Mouse (Mus musculus) R1 (cell line): Measurements from ENCODE around the gene Smarcal1.

Source experiments
- DNase-seq: peaks from one replicate; pipeline ENCODE4 v3.0.0-alpha.2; 2018; ENCODE audit warnings: low read depth, low spot score

The Smarcal1 gene

GRCm38 (mm10) chr1:72588763-72589162 lies 5.7 kb downstream of the Smarcal1 start:
- no peak for DNase-seq

DNA sequence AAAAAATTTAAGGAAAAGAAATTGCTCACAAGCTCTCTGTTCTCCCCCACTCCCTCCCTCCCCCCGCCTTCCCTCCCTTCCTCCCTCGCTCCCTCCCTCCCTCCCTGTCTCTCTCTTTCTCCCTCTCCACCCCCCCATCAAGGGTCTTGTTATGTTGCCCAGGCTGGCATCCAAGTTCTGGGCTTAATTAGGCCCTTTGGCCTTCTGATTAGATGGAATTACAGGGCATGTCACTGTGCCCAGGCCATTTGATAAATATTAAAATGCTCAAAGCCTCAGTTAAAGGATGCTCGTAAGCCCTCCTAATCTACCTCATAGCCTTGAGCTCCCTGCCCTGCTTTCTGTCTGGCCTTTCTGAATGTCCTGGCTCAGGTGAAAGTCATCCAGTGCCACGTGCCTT lies 7.6 kb downstream of the Smarcal1 start:
- no peak for DNase-seq

DNA sequence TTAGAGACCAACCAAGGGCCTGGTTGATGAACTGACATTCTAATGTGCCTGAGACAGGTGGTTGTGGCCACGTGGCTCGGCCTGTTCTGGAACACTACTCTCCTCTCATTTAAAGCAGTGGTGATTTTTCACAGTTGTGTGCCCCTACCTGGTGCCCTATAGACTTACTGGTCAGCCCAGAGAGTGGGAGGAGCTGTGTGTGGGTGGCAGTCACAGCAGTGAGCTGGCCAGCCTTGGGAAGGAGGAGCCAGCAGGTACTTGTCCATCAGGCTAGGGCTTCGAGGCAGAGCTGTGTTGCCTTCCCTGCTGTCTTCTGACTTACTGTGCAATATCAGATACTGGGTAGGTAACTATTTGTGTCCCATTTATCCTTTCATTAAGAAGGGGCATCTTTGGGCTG lies 9.3 kb downstream of the Smarcal1 start:
- DNase-seq, result no peak

GRCm38 (mm10) chr1:72593340-72593951 lies 10.4 kb downstream of the Smarcal1 start:
- peak; percentile 35 for DNase-seq

GRCm38 (mm10) chr1:72595686-72596085 lies 12.6 kb downstream of the Smarcal1 start:
- DNase-seq, result no peak

DNA sequence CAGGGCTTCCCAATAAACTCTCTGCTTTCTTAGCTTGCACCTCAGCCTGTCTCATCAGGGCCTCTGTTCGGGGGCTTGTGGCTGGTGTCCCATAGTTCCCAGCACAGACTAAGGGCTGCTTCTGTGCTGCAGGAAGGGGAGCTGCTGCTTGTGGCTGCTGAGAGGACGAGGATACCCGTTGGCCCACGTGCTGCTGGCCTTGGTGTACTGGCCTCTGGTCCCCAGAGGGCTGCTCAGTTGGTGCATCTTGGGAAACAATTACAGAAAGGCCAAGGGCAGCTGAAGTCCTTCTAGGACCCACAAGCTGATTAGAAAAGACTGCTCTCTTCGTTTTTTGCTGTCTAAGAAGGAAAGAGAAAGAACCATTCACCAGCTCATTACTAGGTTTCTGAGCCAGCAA lies 13.2 kb downstream of the Smarcal1 start:
- DNase-seq, result no peak

DNA sequence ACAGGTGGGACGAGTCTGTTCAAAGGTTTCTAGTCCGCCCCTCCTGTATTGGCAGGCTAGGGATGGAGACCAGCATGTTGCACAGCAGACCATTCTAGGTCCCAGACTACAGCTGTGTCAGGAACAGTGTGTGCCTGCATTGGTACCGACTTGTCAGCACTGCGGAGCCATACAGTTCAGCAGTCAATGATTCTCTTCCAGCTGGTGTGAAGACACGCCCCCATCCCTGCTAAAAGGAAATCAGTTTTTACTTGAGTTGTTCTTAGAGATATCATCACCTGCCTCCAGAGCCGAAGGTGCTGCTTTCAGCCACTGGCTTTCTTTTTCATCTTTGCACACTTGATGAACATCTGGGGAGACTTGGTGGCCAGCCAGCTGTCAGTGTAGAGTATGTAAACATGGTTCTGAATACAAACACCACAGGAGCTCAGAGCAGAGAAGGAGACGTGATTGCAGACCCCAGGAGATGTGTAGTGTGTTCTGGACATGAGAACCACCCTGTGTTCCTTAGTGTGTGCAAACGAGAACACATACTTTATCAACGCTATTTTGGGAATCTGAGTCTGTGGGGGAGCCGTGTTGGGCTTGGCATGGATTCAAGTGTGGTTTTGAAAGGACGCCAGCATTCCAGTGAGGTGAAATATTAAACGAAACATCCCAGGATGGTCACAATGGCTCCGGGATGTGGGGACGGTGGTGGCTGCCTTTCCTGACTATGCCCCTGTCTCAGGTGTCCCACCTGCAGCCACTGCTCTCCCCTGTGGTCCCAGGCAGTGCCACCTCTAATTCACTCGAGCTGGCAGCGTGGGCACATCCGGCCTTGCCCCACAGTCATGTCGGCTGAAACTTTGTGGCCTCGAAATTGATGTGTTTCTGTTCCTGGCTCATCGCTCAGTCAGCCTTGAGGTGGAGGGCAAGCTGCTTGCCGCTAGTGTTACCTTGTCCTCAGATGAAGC lies 16.4 kb downstream of the Smarcal1 start:
- DNase-seq, result no peak

DNA sequence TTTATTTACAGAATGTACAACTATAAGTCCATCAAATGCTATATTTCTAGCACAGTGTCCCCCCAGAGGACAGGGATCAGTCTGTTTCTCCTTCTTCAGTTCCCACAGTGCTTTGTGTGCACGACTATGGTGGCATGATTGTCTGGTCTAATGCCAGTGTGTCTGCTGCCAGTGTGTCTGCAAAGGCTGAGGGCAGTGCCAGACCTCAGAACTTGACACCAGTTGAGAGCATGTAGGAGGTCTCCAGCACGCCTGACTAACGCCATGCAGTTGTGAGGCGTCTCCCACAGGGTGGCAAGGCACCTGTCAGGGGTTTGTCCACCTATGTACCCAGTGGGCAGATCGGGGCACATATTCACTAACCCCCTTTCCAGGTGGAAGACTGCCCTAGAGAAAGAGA lies 17.7 kb downstream of the Smarcal1 start:
- no peak for DNase-seq

GRCm38 (mm10) chr1:72601233-72601632 lies 18.2 kb downstream of the Smarcal1 start:
- DNase-seq, result no peak

DNA sequence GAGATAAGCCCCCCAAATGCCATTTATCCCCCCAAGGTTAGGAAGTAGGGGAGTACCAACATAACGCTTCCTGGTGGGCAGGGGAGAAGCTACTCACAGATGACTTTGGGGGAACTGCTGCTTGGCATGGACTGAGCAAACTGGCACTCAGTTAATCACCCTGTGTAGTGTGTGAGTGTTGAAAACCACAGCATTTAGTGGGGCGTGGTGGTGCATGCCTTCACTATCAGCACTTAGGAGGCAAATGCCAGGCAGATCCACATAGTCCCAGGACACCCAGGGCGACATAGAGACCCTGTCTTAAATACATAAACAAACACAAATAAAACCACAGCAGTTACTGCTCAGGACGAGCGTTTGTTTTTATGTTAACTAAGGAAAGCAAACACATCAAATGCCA lies 19.1 kb downstream of the Smarcal1 start:
- DNase-seq, result no peak

DNA sequence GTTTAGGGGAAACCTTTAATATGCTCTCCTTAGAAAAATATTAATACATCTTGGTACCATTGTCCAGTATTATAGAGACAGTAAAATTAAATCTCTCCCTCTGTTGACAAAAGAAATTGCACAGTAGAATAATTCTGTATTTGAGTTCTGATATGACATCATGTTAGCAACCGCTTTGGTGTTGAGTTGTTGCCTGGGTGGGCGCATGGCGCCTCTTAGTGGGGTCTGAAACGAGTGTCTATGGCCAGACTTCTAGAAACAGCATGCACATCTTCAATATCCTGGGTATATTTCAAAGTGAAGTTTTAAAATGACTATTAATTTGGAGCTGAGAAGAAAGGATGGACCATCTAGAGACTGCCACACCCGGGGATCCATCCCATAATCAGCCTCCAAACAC lies 19.8 kb downstream of the Smarcal1 start:
- DNase-seq, result no peak

DNA sequence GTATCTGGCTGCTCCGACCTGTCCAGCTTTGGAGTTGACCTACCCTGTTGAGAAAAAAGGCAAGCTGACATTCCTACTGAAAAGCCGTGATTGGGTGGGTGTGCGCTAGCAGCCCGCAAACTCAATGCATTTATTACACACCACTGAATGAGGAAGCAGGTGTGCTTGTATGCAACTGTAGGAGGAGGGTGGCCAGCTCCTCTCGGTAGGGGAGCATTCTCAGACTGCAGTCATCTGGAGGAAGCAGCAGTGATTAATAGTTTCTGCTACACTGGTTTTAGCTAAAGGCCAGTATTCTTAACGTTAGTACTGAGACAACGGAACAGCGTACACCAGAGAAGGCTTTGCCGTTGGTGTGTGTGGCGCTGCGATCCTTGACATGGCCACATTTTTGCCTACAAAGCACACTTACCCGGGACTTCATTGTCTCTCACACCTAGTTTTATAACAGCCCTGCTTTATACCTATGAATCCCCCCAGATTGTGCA lies 23.2 kb downstream of the Smarcal1 start:
- no peak for DNase-seq

GRCm38 (mm10) chr1:72609129-72609528 lies 26.1 kb downstream of the Smarcal1 start:
- DNase-seq, result no peak

- peak; percentile 46 for DNase-seq
These were observed 27.1 kb downstream of the Smarcal1 start for GRCm38 (mm10) chr1:72609887-72610877.

DNA sequence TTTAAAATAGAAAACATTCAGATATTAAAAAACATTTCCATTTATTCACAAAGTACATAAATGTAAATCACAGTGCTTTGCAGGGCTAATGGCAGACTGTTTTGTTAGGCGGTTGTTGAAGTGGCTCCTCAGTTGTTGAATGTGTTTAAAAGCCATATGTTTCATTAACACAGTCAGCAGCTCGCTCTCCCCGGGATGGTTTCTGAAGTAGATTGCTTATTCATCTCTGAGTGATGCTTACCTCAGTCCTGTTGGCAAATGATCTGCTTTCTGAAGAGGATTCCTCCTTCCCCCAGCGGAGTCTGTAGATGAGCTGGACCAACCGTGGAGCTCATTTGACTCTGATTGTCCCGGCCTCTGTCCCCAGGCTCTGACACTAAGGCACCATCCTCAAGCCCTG lies 29.1 kb downstream of the Smarcal1 start:
- no peak for DNase-seq

DNA sequence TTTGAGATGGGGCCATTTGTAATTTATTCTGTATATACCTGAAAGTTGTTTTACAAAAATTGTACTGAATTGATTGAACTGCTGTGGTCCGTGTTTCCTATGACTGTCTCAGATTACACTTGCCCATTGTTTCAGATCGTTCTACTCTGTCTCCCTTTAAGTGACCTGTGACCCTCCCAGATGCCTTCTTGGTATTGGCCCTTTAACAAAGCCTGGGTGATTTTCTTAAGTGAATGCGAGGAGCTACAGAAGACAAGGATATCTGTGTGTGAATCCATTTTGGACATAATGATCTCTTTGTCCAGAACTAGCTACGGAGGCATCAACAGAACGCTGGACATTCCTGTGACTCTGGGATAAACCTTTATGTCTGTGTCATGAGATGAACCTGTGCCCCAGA lies 52.2 kb downstream of the Smarcal1 start:
- peak; percentile 10 for DNase-seq

DNA sequence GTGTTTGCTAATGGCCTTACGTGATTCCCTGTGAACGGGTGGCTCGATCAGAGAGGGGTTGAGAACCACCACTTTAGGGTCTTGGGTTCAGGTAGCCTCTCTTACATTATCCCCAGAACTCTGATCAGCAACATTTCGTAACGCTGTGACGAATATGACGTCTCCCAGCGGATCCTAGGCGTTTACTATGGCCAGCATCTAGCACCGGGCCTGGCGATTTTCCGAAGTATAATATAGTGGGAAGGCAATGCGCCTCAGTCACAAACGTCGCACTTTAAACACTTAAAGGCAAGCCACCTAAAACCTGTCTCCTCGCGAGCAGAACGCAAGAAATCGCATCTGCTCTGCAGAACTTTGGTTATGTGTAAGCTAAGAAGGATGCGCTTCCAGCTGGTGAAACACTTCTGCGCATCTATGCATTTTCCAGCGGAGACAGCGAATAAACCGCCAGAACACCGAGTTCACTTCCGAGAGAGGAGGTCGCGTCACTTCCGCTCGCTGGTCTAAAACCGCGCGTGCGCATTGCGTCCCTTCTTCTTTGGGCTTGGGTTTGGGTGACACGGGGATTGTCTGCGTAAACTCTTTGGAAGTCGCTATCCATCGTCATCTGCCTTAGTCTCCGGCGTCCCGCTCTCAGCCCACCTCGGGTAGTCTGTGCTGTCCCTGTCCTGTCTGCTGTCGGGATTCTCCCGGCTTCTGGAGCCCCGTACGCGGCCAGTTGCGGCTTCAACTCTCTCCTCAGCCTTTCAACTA lies 57.8 kb downstream of the Smarcal1 start:
- peak; percentile 95 for DNase-seq

GRCm38 (mm10) chr1:72673070-72673469 lies 90.0 kb downstream of the Smarcal1 start:
- peak; percentile 6 for DNase-seq
